Comparison of ENCODE assay signal across 18 mouse cellular contexts in genomic region chr12:117540352-117540751, GRCm38 (mm10). TPM values are rescaled to one million over a fixed set of nuclear protein-coding genes. Genes with fewer than 3 reads are reported as not detected.
A peak's percentile ranks its signal among the peaks of the same experiment; 100 is the strongest.
DNase-seq lines count a peak whose midpoint lies in the region; ATAC-seq and TF ChIP-seq lines count a peak whose summit lies in the region.
"Had no signal": no experiment of that assay in that cellular context is flagged by ENCODE, and none has a peak within 500 bp of the region (broad histone marks: within the 10 kb centered on the region; RNA-seq: fewer than 3 reads in every experiment).

No protein-coding gene starts in this region.

- peaks cover 2% of the 10 kb centered on the region; the same call in 1 of the 2 replicates for H3K27me3 ChIP-seq in liver, adult 2 months (ENCODE audit: control insufficient read depth, insufficient read depth, low read length)
- peaks cover 28% of the 10 kb centered on the region for H3K27me3 ChIP-seq in liver, embryonic 12.5 days (replicated peaks)

- WGBS in liver, adult 2 months, result 37% methylated on average over 2 of the region's 2 CpGs
- 66% methylated on average over 2 of the region's 2 CpGs for WGBS in liver, embryonic 12.5 days (ENCODE audit: insufficient replicate concordance)

- no peak for TF ChIP-seq CTCF in gastrocnemius, adult 2 months (IDR thresholded peaks at IDR 0.05)
- TF ChIP-seq CTCF in liver, adult 2 months (IDR thresholded peaks at IDR 0.05; ENCODE audit: low read depth, low read length), result no peak

- H3K9me3 ChIP-seq in liver, embryonic 12.5 days (replicated peaks), result no peaks in the 10 kb centered on the region
- H3K9me3 ChIP-seq: limb, embryonic 12.5 days; neural tube, embryonic 15.5 days had no signal

- no peak overlapping the region for H3K4me2 ChIP-seq in liver, embryonic 12.5 days
- H3K4me2 ChIP-seq: hindbrain, embryonic 14.5 days; limb, embryonic 12.5 days; neural tube, embryonic 15.5 days had no signal

- peak; percentile 26 for DNase-seq in gastrocnemius, adult 2 months
- no peak for DNase-seq in gastrocnemius, postnatal 14 days
- peak; percentile 46 for DNase-seq in liver, adult 2 months (ENCODE audit: extremely low read depth, low read depth, low spot score)
- peak; percentile 53 to 62 for DNase-seq in adrenal gland, postnatal 36 days
- peak; percentile 32 to 58 for DNase-seq in kidney, postnatal 36 days
- no peak for DNase-seq in thymus, postnatal 4 days
- no peak for DNase-seq in cerebellum, adult 11-12 months
- DNase-seq: cerebellum, adult 9-10 months; liver, postnatal 0 days; retina, postnatal 1 day; thymus, postnatal 14 days had no signal

- H3K4me3 ChIP-seq in gastrocnemius, adult 2 months, result no peak overlapping the region
- no peak overlapping the region for H3K4me3 ChIP-seq in liver, adult 2 months (ENCODE audit: insufficient read depth, low read depth, low read length)
- no peak overlapping the region for H3K4me3 ChIP-seq in liver, embryonic 12.5 days
- H3K4me3 ChIP-seq: erythroblast, embryonic 14.5 days; limb, embryonic 12.5 days; neural tube, embryonic 15.5 days had no signal

- intact Hi-C loops in gastrocnemius, adult 2 months (cut with DNase I), result no loop called here
- intact Hi-C loops in gastrocnemius, postnatal 14 days (cut with DNase I; ENCODE audit: low total_unique reads), result no loop called here

- H3K79me2 ChIP-seq in liver, adult 2 months (ENCODE audit: control insufficient read depth, insufficient read depth, low read length), result no peaks in the 10 kb centered on the region

- no peaks in the 10 kb centered on the region for H3K36me3 ChIP-seq in liver, adult 2 months (ENCODE audit: control insufficient read depth, insufficient read depth, low read length)
- no peaks in the 10 kb centered on the region for H3K36me3 ChIP-seq in liver, embryonic 12.5 days
- H3K36me3 ChIP-seq: limb, embryonic 12.5 days; neural tube, embryonic 15.5 days had no signal

- no peak for TF ChIP-seq POLR2A in liver, adult 2 months (IDR thresholded peaks at IDR 0.05; ENCODE audit: extremely low read depth, insufficient read depth, low read length)

- no peak overlapping the region for H3K9ac ChIP-seq in liver, adult 2 months (ENCODE audit: low read depth, low read length)
- no peak overlapping the region for H3K9ac ChIP-seq in liver, embryonic 12.5 days
- H3K9ac ChIP-seq: hindbrain, embryonic 14.5 days; limb, embryonic 12.5 days; liver, postnatal 0 days; neural tube, embryonic 15.5 days had no signal

- no peak overlapping the region for H3K27ac ChIP-seq in gastrocnemius, adult 2 months
- H3K27ac ChIP-seq in liver, adult 2 months (replicated peaks; ENCODE audit: insufficient read depth, low read depth, low read length), result no peak overlapping the region
- H3K27ac ChIP-seq in liver, embryonic 12.5 days, result no peak overlapping the region
- H3K27ac ChIP-seq: hindbrain, embryonic 14.5 days; kidney, postnatal 0 days; limb, embryonic 12.5 days; neural tube, embryonic 15.5 days had no signal

- peaks cover 1% of the 10 kb centered on the region; the same call in 1 of the 2 replicates for H3K4me1 ChIP-seq in liver, adult 2 months (ENCODE audit: control insufficient read depth, insufficient read depth, low read length)
- H3K4me1 ChIP-seq in liver, embryonic 12.5 days, result no peaks in the 10 kb centered on the region
- H3K4me1 ChIP-seq: limb, embryonic 12.5 days; neural tube, embryonic 15.5 days had no signal

- ATAC-seq in liver, embryonic 12.5 days, result no peak
- ATAC-seq: forebrain, embryonic 16.5 days; liver, postnatal 0 days had no signal

RNA-seq across cellular contexts. Expression of gene Rapgef5, which starts 24.1 kb away (rescaled TPM):
- 1 to 10 TPM; 4.1 to 5.4 TPM for total RNA-seq in gastrocnemius, adult 2 months (2021)
- total RNA-seq in gastrocnemius, postnatal 14 days (2021), result 10 to 100 TPM in 1 of 2 experiments, 1 to 10 TPM in 1; 8.6 to 13.6 TPM
- 13.3 and 14.0 TPM in 2 replicates for total RNA-seq in liver, adult 2 months (2014; rRNA removed)
- 1.1 and 2.1 TPM in 2 replicates for polyA plus RNA-seq in liver, adult 2 months (2012; rRNA removed)
- polyA plus RNA-seq in liver, embryonic 12.5 days (2016; fragmentation: Nextera tagmentation; extraction: Ambion mirVana), result 3.3 and 3.8 TPM in 2 replicates
- 10 to 100 TPM; 35.2 to 43.7 TPM for total RNA-seq in adrenal gland, postnatal 36 days (2021)

Comparison
In these comparisons a context has a peak if more than half of its experiments do, and no peak if none do; other contexts are left out.
1. DNase-seq: peak in gastrocnemius, adult 2 months (single experiment), liver, adult 2 months (single experiment), adrenal gland, postnatal 36 days (2 of 2) and kidney, postnatal 36 days (2 of 2); none in gastrocnemius, postnatal 14 days (single experiment), thymus, postnatal 4 days (single experiment) and cerebellum, adult 11-12 months (single experiment).